Mouse (Mus musculus) kidney, embryonic 15.5 days (tissue): ENCODE measurements around the gene Nphs2. TPM values are rescaled to one million over a fixed set of nuclear protein-coding genes. Genes with fewer than 3 reads are reported as not detected.

ENCODE experiments used
- polyA plus RNA-seq: library from polyadenylated mRNA; unstranded; fragments of >200 nt; fragmentation: Nextera tagmentation; extraction: Ambion mirVana; gene quantifications from 2 replicates; pipeline ENCODE4 v1.2.1, GENCODE M21; 2015

Gene Nphs2
- polyA plus RNA-seq, 1 experiment from 2014 or later: 33.6 TPM

Other genes with a start within 250 kb of the Nphs2 start
- 0.91 and 1.5 TPM in 2 replicates for gene Fam163a, start 105.7 kb upstream of the Nphs2 start, polyA plus RNA-seq
- 2.8 and 2.9 TPM in 2 replicates for gene Tdrd5, start 7.1 kb upstream of the Nphs2 start, polyA plus RNA-seq
- gene Gm2000, start 55.3 kb downstream of the Nphs2 start, polyA plus RNA-seq: 847 and 878 TPM in 2 replicates
- gene Axdnd1, start 110.4 kb downstream of the Nphs2 start, polyA plus RNA-seq: 0.22 and 0.67 TPM in 2 replicates
- 40.2 and 52.1 TPM in 2 replicates for gene Soat1, start 163.6 kb downstream of the Nphs2 start, polyA plus RNA-seq
- gene Gm10031, start 213.3 kb downstream of the Nphs2 start, polyA plus RNA-seq: 0.42 and 0.72 TPM in 2 replicates
- gene Abl2, start 248.1 kb downstream of the Nphs2 start, polyA plus RNA-seq: 4.4 and 5.2 TPM in 2 replicates